Mouse (Mus musculus) forebrain, embryonic 14.5 days (tissue): ENCODE measurements at regions not wholly inside any gene's neighbourhood (a gene's known extent, or its start where the extent isn't known, plus 50 kb on each side); places are given as distances from the start of the nearest gene placed in this dataset.

Experiments
- ATAC-seq: fragments of 200-750 bp; cut with Nextera tagmentation; 2 replicates; pipeline ENCODE4 v1.8.0; 2017; ENCODE audit warnings: mild to moderate bottlenecking, moderate library complexity
- DNase-seq: peaks from one replicate; pipeline ENCODE4 v3.0.0-alpha.2; 2015; ENCODE audit warnings: low spot score
- H3K27ac ChIP-seq: fragments of 300-500 bp; sonication (generic); 2 replicates; pipeline ENCODE4 v1.5.1; 2014; ENCODE audit warnings: low read depth, mild to moderate bottlenecking, control low read depth, low read length, moderate library complexity
- H3K27me3 ChIP-seq: fragments of 300-500 bp; sonication (generic); replicated peaks from 2 replicates; pipeline ENCODE4 v1.6.1; 2014; ENCODE audit warnings: low read length, control low read depth, mixed read lengths; ENCODE audit not compliant: control insufficient read depth, insufficient read depth
- H3K36me3 ChIP-seq: fragments of 300-500 bp; sonication (generic); 2 replicates; pipeline ENCODE4 v1.6.1; 2014; ENCODE audit warnings: low read length, control low read depth; ENCODE audit not compliant: control insufficient read depth, insufficient read depth
- H3K4me1 ChIP-seq: fragments of 300-500 bp; sonication (generic); 2 replicates; pipeline ENCODE4 v1.6.1; 2014; ENCODE audit warnings: antibody characterized with exemption, low read length, control low read depth; ENCODE audit not compliant: control insufficient read depth, insufficient read depth
- H3K4me2 ChIP-seq: fragments of 300-500 bp; sonication (generic); 2 replicates; pipeline ENCODE4 v1.6.1; 2014; ENCODE audit warnings: mild to moderate bottlenecking, control low read depth, low read length
- H3K4me3 ChIP-seq: fragments of 300-500 bp; sonication (generic); 2 replicates; pipeline ENCODE4 v1.5.1; 2014; ENCODE audit warnings: low read depth, low read length, control low read depth
- H3K9ac ChIP-seq: fragments of 300-500 bp; sonication (generic); 2 replicates; pipeline ENCODE4 v1.6.1; 2014; ENCODE audit warnings: mild to moderate bottlenecking, low read length, control low read depth, moderate library complexity
- H3K9me3 ChIP-seq: fragments of 300-500 bp; sonication (generic); replicated peaks from 2 replicates; pipeline ENCODE4 v1.6.1; 2016; ENCODE audit warnings: low read length, control low read depth, mixed read lengths; ENCODE audit not compliant: control insufficient read depth
- WGBS: fragments of 180-500 bp; shearing (Covaris S2); extraction: QIAGEN DNeasy Blood & Tissue Kit; methylation state at CpG from one replicate; pipeline ENCODE4 v1.1.7; 2014; 5-methylcytosine and 5-hydroxymethylcytosine counted together

DNA sequence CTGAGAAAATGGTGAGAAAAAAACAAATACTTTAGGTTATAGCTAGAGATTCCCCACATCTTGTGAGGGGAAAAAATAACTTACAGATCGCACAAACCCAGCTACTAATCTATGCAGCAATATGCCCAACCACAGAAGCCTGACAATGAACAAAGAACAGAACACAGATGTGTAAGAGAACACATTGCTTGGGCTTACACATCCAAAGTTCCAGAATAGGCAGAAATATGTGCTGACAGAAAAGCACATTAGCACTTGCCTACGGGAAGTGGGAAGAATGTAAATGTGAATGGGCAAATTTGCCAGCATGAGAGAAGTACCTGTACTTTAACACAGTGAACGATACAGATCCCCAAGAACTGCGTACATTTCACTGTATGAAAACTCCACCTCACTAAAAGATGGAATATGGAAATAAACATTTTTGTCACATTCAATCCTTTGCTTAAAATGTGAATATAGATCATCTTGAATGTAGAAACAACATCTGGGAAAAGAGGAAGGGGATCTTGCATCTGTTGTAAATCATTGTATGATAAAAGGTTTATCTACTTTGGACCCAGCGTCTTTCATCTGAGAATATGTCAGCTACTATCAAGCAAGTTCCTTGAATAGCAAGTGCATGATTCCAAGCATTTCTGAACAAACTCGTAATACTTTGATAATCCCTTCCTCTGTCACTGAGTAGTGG lies 116.5 kb upstream of the B3galt2 start:
- DNase-seq (no peak), ATAC-seq (no peak)
- H3K27me3 ChIP-seq: no peaks in the 10 kb centered on the region
- no peaks in the 10 kb centered on the region for H3K4me1 ChIP-seq
- no peak overlapping the region for H3K4me3 ChIP-seq
- WGBS: 89% methylated on average over 6 of the region's 6 CpGs
- H3K4me2 ChIP-seq: no peak overlapping the region
- H3K36me3 ChIP-seq: no peaks in the 10 kb centered on the region
- no peak overlapping the region for H3K9ac ChIP-seq
- no peak overlapping the region for H3K27ac ChIP-seq
- no peaks in the 10 kb centered on the region for H3K9me3 ChIP-seq

DNA sequence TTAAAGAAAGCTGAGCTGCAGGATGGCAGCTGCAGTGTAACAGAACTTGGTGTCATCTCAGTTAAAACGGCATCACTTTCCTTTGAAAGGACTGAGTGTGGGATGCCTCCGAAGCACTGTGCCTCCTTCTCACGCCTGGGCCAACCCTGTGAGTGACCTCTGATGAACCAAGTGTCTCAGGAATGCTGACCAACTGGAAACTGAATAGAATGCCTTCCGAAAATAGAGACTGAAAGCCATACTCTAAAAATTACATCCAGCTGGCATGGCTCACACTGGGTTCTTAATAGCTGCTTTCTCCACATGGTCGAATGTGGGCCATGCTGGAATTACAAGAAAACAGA lies 116.0 kb upstream of the B3galt2 start:
- Histone ChIP-seq H3K4me3 (no peak overlapping the region), H3K9me3 (no peaks in the 10 kb centered on the region), H3K27me3 (no peaks in the 10 kb centered on the region), H3K36me3 (no peaks in the 10 kb centered on the region), H3K4me1 (no peaks in the 10 kb centered on the region), H3K4me2 (no peak overlapping the region), H3K9ac (no peak overlapping the region), H3K27ac (no peak overlapping the region)
- WGBS: 85% methylated on average over 5 of the region's 5 CpGs
- ATAC-seq (no peak), DNase-seq (no peak)

DNA sequence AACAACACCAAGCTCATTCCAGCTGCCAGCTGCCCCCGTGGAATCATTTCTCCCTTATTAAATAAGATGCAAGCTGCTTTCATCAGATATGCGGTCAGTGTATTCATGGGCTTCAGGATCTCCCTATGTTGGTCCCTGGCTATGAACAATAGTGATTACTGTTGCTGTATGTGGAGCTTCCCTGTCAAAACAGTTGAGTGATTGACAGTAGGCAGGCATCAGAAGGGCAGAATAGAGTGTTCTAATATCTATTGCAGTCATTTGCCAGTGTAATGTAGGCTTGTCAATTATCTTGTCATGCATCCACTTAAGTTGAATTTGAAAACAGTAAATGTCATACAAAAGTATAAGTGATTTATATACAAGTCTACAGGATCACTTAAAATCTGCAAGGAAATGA lies 100.2 kb upstream of the B3galt2 start:
- H3K9me3 ChIP-seq: no peaks in the 10 kb centered on the region
- H3K9ac ChIP-seq: no peak overlapping the region
- no peak overlapping the region for H3K4me2 ChIP-seq
- ATAC-seq: peak; percentile 44; the same call in 1 of the 2 replicates
- no peak overlapping the region for H3K4me3 ChIP-seq
- H3K36me3 ChIP-seq: no peaks in the 10 kb centered on the region
- no peak overlapping the region for H3K27ac ChIP-seq
- H3K4me1 ChIP-seq: no peaks in the 10 kb centered on the region
- peak; percentile 20 for DNase-seq
- no peaks in the 10 kb centered on the region for H3K27me3 ChIP-seq
- 79% methylated on average over 2 of the region's 2 CpGs for WGBS

DNA sequence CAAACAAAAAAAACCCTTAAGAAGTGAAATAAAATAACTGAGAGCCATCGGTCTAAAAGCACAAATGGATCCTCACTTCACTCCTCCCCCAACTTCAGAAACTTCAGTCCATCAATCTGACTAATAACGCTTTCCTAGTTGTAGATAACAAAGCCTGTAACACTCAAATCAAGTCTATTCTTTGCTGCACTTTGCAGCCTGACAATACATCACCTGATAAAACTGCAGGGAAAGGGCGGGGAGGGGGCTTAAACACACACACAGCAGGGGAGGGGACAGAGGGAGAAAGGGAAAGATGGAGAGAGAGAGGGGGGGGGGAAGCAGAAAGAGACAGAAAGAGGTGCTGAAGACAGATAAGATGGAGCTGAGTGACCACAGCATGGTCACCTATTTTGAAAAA lies 99.8 kb upstream of the B3galt2 start:
- Histone ChIP-seq H3K4me1 (no peaks in the 10 kb centered on the region), H3K9ac (no peak overlapping the region), H3K9me3 (no peaks in the 10 kb centered on the region), H3K27ac (no peak overlapping the region), H3K4me2 (no peak overlapping the region), H3K4me3 (no peak overlapping the region), H3K27me3 (no peaks in the 10 kb centered on the region), H3K36me3 (no peaks in the 10 kb centered on the region)
- peak; percentile 25 for DNase-seq
- WGBS: 38% methylated on average over 3 of the region's 3 CpGs
- ATAC-seq: peak; percentile 46; the same call in 1 of the 2 replicates
